Mouse (Mus musculus) frontal cortex, postnatal 25 days (tissue): ENCODE data around the gene Prr23a2.
A peak's percentile ranks its signal among the peaks of the same experiment; 100 is the strongest.

ENCODE experiments used
- DNase-seq, 2 experiments: peaks; one replicate each; pipeline ENCODE4 v3.0.0; 2022; ENCODE audit warnings: low spot score in 2 of 2

Prr23a2 gene

DNA sequence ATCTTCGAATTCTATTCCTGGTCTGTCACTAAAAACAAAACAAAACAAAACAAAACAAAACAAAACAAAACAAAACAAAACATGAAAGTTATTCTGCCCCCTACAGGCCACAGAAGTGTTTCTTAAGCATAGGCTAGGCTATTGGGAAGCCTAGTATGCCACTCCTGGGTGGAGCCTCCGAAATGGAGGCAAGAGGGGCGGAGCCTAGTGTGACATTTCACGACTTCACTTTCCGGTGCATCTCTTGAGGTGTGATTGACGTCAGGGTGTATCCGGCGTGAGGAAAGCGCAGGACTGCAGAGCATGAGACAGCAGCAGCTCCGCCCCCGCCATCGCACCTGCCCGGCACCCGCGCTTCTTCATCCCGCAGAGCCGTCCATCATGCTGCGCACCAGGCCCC is at the start of gene Prr23a2:
Gene Prr23a2, plus strand, starts transcription at position 285 of the 400 bp plus-strand sequence.
- no peak for DNase-seq

DNA sequence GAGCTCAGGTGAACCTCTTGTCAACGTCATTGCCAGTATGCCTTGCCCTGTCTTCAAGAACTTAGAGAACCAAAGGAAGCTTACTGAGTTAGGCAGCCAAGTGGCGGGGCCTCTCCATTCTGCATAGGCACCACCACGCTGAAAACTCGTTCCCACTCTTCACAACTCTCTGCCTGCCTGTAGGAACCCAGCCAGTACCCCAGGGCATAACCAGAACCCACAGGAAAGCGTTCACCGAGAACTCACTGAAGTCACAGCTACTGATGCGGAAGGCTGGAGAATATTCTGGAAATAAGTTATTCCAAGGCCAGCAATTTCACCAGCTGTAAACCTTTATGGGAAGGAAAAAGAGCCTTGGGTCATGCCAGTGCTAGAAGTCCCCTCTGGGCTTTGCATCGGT is 48.7 kb upstream of the Prr23a2 start:
- DNase-seq: no peak

DNA sequence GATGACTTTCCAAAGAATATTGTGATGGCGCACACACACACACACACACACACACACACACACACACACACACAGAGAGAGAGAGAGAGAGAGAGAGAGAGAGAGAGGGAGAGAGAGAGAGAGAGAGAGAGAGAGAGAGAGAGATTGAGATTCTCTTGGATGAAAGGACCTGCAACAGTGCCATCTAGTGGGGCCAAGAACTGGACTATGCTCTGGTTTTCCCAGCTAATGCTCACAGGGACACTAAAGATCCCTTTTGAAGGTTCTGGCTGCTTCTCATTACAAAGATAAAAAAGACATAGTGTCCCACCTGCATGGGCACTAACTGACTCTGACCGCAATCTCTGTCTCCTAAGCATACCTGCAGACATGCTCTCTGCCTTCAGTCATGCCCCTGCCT is 46.8 kb upstream of the Prr23a2 start:
- DNase-seq: peak in 1 of 2 experiments; percentile 45

DNA sequence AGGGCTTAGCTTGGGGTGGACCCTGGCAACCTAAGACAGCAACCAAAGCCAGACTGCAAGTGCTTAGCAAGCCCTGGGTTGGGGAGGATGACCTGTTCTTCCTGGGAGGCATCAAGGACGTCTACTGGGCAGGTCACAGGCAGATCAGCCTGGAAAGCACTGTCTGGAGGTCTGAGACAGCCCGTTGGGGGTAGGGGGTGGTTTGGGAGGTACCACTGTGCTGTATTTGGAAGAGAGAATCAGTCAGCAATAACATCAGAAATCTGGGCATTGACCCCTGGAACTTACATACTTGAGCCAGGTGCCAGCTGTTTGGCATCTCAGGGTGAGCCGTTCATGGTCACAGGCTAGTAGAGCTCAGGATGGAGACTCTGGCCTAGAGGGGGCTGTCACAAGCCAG is 40.2 kb upstream of the Prr23a2 start:
- DNase-seq: no peak

DNA sequence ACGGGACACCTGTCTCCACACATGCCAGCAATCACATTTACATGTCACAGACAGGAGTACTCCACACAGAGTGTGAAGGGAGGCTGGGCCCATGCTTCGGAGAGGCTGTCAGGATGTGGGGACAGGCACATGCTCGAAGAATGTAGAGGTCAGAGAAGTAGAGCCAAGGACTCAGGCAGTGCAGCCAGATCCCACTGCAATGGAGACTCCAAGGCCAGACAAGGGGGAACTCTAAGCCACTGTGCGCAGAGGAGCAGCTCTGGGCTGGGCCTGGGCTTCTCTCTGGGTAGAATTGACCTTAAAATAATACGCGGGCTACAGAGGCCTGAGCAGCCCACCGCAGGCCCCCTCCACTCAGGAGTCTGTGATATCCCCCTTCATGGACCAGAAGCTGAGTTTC is 38.7 kb upstream of the Prr23a2 start:
- DNase-seq: no peak

DNA sequence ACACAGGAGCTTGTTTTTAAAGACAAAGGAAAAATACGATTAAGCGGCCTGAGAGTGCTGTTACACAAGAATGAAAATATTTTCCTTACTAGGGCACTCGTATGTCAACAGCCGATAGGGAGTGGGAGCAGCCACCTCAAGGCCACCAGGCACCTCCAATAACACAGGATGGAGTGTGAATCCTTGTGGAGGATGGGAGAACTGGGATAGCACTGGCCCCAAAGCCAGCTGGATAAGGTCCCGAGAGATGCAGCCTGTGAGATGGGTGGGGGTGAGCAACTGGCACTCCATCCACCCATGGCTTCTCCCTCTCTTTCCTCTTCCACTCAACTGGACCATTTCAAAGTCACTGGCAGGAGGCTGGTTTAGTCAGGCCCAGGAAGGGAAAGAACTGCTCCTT is 37.3 kb upstream of the Prr23a2 start:
- DNase-seq: no peak

DNA sequence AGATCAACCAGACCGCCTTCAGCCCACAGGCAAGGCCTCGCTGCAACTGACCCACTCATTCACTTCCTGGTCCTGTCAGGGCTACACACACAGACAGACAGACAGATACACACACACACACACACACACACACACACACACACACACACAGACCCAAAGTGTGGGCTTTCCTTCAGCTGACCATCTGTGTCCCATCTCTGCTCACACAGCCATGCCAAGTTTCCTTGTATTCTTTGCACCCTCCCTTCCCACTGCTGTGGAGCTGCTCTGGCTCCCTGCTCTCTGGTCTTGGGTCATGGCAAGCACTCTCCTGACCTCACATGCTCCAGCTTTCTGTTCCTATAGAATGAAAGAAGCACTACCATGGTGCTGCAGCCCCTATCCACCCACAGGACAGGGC is 36.8 kb upstream of the Prr23a2 start:
- no peak for DNase-seq

DNA sequence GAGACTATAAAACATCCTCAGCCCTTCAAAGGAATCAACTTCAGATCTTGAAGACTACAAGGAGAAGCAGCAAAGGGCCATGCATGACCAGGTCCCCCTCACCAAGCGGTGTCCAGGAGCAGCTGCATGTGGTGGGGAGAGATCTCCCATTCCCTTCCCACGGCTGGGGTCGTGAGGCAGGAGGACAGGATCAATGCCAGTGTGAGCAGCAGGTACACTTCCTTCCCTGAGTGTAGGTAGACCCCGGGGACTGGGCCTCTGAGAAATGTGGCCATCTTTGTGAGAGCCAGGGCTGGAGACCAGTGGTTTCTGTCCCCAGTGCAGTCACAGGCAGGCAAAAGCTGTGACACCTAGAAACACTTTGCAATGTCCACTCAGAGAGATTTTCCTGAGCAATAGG is 35.8 kb upstream of the Prr23a2 start:
- DNase-seq: no peak

DNA sequence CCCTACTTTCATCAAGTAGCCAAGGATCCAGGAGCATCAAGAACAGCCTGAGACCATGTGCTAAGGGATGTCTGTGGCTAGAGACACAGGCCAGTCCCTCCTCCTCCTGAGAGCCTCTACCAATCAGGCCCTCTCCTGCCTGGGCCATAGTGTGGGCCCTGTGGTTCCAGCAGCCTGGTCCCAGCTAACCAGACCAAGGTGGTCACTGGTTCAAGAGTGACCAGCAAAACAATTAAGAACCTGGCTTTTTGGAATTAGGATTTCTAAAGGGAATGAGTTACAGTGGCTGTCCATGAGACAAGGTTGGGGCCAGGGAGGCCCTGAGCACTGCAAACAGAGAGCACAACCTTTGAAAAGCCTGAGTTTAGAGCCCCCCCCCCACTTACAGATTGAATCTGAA is 35.2 kb upstream of the Prr23a2 start:
- no peak for DNase-seq

DNA sequence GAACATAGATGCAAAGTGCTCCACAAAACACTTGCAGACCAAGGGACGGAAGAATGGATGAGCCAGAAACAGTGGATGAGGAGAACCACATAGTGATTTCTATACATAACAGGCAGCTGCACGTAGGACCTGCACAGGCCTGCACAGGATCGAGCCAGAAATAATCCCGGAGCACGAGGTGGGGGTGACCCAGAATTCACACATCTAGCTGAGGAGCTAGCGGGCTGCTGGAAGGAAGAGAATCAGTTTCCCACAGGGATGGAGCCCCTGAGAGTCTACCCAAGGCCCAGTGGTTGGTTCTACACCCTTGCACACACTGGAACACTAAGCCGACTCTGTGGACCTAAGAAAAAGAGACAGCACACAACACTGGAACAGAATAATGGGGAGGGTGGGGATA is 32.5 kb upstream of the Prr23a2 start:
- DNase-seq: no peak

DNA sequence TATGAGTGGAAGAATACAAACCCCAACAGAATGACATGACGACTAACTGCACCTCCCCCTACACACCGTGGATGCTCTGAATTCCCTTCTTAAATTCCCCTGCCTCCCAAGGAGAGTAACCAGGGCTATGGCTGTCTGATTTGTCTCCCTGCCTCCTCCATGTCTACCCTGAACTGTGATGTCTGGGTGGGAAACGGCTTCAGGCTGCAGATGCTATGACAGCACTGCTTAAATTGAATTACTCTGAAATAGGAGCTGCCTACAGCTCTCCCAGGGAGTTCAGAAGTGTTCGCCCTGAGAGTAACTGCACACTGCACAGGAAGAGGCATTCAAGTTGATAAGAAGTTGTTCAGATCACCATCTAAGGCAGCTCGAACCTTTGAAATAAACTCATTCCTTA is 26.8 kb upstream of the Prr23a2 start:
- DNase-seq: no peak

DNA sequence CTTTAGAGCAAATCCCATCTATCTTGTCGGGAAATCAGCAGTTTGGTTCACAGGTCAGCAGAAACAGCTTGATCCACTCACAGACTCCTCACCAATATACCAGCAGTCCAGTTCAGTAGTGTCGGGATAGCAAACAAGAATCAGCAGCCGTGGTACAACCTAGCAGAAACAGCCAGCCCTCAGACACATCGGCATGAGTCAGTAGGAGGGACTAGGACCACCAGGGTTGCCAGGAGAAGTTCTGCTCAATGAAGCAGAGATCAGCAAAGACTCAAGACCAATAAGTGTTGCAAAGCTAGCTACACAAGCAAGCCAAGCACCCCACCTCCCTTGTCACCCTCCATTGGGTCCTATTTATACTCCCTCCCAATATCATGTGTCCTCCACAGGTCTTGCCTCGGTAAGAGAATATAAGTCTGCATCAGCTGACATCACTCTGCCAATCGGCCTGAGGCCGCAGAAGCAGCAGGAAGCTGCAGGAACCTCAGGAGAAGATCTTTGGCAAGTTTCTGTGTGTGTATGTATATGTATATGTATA is 18.7 kb upstream of the Prr23a2 start:
- no peak for DNase-seq

DNA sequence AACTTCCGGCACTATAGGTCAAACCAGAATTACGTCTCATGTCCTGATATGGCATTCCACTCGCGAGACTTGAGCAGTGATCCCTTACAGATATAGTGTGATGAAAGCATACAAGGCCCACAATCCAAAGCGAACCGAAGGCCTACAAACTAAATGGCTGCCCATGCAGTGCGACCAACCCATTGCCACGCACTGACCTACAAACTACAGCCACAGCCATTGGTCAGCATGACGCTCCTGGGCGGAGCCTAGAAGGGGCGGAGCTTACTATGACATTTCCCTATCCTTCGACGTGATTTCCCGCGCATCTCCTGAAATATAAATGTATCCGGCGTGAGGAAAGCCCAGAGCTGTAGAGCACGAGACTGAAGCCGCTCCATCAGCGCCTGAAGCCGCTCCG is 14.2 kb upstream of the Prr23a2 start, which contains the start of gene Prr23a1:
Gene Prr23a1, plus strand, starts transcription at position 387 of the 400 bp plus-strand sequence.
- DNase-seq: no peak

DNA sequence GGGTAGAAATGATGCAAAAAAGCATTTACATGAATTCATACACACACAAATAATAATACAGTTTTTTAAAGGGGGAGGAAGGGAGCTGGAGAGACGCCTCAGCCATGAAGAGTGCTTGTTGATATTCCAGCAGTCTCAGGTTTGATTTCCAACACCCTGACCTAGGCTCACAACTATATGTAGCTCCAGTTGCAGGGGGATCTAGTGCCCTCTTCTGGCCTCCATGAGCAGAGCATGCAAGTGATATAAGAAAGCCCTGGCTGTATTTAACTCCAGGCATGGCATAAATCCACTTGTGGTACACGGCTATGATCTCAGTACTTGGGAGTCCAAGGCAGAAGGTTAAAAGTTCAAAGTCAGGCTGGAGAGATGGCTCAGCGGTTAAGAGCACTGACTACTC is 7.2 kb downstream of the Prr23a2 start:
- DNase-seq: no peak

DNA sequence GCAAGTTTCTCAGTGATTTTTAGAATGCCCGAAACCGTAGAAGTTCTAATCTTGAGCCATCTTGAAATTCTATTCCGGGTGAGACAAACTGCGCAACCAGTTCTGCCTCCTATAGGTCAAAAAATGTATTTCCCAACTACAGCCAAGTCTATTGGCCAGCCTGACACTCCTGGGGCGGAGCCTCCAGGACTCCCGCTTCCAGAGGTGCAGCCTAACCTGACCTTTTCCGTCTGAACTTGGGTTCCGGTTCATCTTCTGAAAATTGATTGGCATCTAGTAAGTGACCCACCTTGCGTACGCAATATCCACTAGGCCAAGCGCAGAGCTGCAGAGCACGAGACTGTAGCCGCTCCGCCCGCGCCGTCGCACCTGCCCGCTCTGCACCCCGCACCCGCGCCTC is 8.3 kb downstream of the Prr23a2 start, which contains the start of gene Prr23a3:
Gene Prr23a3, plus strand, starts transcription at position 197 of the 400 bp plus-strand sequence.
- no peak for DNase-seq

DNA sequence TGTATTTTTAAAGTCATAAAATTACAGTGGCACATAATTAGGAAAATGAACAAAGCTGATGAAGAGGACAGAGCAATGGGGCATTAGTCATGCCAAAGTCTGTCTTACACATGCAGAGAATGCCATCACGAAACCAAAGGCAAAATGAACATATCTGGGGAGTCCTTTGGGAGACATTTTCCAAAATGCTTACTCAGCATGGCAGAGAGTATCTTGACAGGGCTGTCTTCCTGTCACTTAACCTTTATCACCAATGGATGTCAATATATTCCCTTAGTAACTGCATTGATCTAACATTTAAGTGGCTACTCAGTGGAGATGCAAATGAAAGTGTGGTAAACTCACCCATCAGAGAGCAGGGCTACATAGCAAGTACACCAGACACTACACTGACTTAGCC is 45.2 kb downstream of the Prr23a2 start:
- DNase-seq: no peak

DNA sequence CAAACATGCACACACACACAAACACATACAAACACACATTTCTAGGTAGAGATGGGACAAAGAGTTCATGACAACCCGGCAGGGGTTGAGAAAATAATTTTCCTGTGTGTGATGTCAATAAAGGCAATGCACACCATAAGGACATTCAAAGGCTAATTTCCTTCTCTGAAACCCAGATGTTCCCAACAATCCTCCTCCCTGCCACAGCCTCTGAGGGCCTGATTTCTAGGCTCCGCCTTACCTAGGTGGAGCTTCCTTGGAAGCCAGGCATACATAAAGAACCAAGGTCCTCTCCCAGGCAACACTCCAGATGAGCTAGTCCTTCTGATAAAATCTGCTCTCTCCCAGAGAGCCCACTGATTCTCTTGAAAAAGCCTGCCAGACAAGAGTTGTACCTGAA is 46.5 kb downstream of the Prr23a2 start, which contains the start of gene 7420426K07Rik:
Gene 7420426K07Rik, plus strand, starts transcription at position 301 of the 400 bp plus-strand sequence.
- DNase-seq: no peak
